ENCODE assay signal across 13 mouse cellular contexts in genomic region chr16:85393430-85393948, GRCm38 (mm10).
DNase-seq lines count a peak whose midpoint lies in the region; ATAC-seq and TF ChIP-seq lines count a peak whose summit lies in the region.
"Had no signal": no experiment of that assay in that cellular context is flagged by ENCODE, and none has a peak within 500 bp of the region (broad histone marks: within the 10 kb centered on the region; RNA-seq: fewer than 3 reads in every experiment).

No protein-coding gene starts in this region.

- peak; percentile 96 for DNase-seq in heart, adult 11 months
- DNase-seq in ovary, adult 18-20 months (ENCODE audit: low spot score), result peak; percentile 46
- DNase-seq in ovary, postnatal 10 days (ENCODE audit: low spot score), result no peak
- DNase-seq in layer of hippocampus, adult 2 months (ENCODE audit: low spot score in 2 of 2), result no peak
- no peak for DNase-seq in thymus, adult 18-20 months
- DNase-seq: cerebellum, adult 11 months; gastrocnemius, postnatal 36 days; lung, embryonic 14.5 days had no signal

- no peak for ATAC-seq in heart, embryonic 11.5 days (replicated peaks; ENCODE audit: insufficient number of reproducible peaks, low FRiP score, low TSS enrichment)
- no peak for ATAC-seq in heart, embryonic 13.5 days (ENCODE audit: extremely low read depth, insufficient number of reproducible peaks, low FRiP score, low TSS enrichment)
- ATAC-seq in midbrain, embryonic 15.5 days (replicated peaks), result peak; percentile 67
- ATAC-seq: Patski had no signal

- no peak overlapping the region for H3K9ac ChIP-seq in heart, embryonic 11.5 days (ENCODE audit: low read depth, low read length)
- H3K9ac ChIP-seq in heart, embryonic 13.5 days, result no peak overlapping the region
- H3K9ac ChIP-seq in midbrain, embryonic 15.5 days, result no peak overlapping the region
- H3K9ac ChIP-seq: lung, embryonic 14.5 days had no signal

- H3K4me3 ChIP-seq in heart, embryonic 11.5 days (ENCODE audit: low read depth, low read length), result no peak overlapping the region
- H3K4me3 ChIP-seq in heart, embryonic 13.5 days, result no peak overlapping the region
- H3K4me3 ChIP-seq in midbrain, embryonic 15.5 days, result no peak overlapping the region
- no peak overlapping the region for H3K4me3 ChIP-seq in layer of hippocampus, adult 2 months
- H3K4me3 ChIP-seq: left cerebral cortex, adult 2 months had no signal

- no peaks in the 10 kb centered on the region for H3K9me3 ChIP-seq in heart, embryonic 11.5 days (replicated peaks; ENCODE audit: control insufficient read depth, low read length)
- no peaks in the 10 kb centered on the region for H3K9me3 ChIP-seq in heart, embryonic 13.5 days
- H3K9me3 ChIP-seq in midbrain, embryonic 15.5 days, result no peaks in the 10 kb centered on the region

- H3K36me3 ChIP-seq in heart, embryonic 11.5 days (ENCODE audit: control insufficient read depth, insufficient read depth, low read length), result no peaks in the 10 kb centered on the region
- no peaks in the 10 kb centered on the region for H3K36me3 ChIP-seq in heart, embryonic 13.5 days
- no peaks in the 10 kb centered on the region for H3K36me3 ChIP-seq in midbrain, embryonic 15.5 days (replicated peaks)

- H3K4me1 ChIP-seq in heart, embryonic 11.5 days (ENCODE audit: control insufficient read depth, insufficient read depth, low read length), result peaks cover 8% of the 10 kb centered on the region; the same call in 1 of the 2 replicates
- H3K4me1 ChIP-seq in heart, embryonic 13.5 days, result peaks cover 14% of the 10 kb centered on the region
- peaks cover 5% of the 10 kb centered on the region; the same call in 1 of the 2 replicates for H3K4me1 ChIP-seq in midbrain, embryonic 15.5 days

- H3K27ac ChIP-seq in heart, embryonic 11.5 days (ENCODE audit: low read depth, low read length), result no peak overlapping the region
- H3K27ac ChIP-seq in heart, embryonic 13.5 days (replicated peaks), result peak overlapping the region; percentile 20; the same call in 1 of the 2 replicates
- no peak overlapping the region for H3K27ac ChIP-seq in midbrain, embryonic 15.5 days
- no peak overlapping the region for H3K27ac ChIP-seq in layer of hippocampus, adult 2 months
- H3K27ac ChIP-seq: left cerebral cortex, adult 2 months had no signal

- TF ChIP-seq CTCF in layer of hippocampus, adult 2 months (conservative IDR thresholded peaks at IDR 0.05), result no peak

- H3K4me2 ChIP-seq in heart, embryonic 11.5 days, result no peak overlapping the region
- peak overlapping the region; percentile 6 for H3K4me2 ChIP-seq in heart, embryonic 13.5 days
- H3K4me2 ChIP-seq in midbrain, embryonic 15.5 days, result no peak overlapping the region
- H3K4me2 ChIP-seq: lung, embryonic 14.5 days had no signal

- WGBS in heart, embryonic 11.5 days (ENCODE audit: insufficient replicate concordance), result 17% methylated on average over 4 of the region's 4 CpGs
- 15% methylated on average over 4 of the region's 4 CpGs for WGBS in heart, embryonic 13.5 days
- WGBS in midbrain, embryonic 15.5 days, result 25% methylated on average over 4 of the region's 4 CpGs

- H3K27me3 ChIP-seq in heart, embryonic 11.5 days (ENCODE audit: control insufficient read depth, insufficient read depth, low read length), result no peaks in the 10 kb centered on the region
- H3K27me3 ChIP-seq in heart, embryonic 13.5 days (replicated peaks), result no peaks in the 10 kb centered on the region
- H3K27me3 ChIP-seq in midbrain, embryonic 15.5 days (replicated peaks), result no peaks in the 10 kb centered on the region

Comparison
In these comparisons a context has a peak if more than half of its experiments do, and no peak if none do; other contexts are left out.
1. DNase-seq: peak in heart, adult 11 months (single experiment) and ovary, adult 18-20 months (single experiment); none in ovary, postnatal 10 days (single experiment), layer of hippocampus, adult 2 months (0 of 2) and thymus, adult 18-20 months (0 of 2).